Mouse (Mus musculus): ENCODE data around the gene Gm19935.

- TF ChIP-seq TCF12 (IDR thresholded peaks at IDR 0.05; ENCODE audit: insufficient read depth, poor library complexity, severe bottlenecking) (no peak), USF1 (IDR thresholded peaks at IDR 0.05; ENCODE audit: low read depth) (no peak), MYOG (IDR thresholded peaks at IDR 0.05; ENCODE audit: control insufficient read depth in 1 of 3, insufficient read depth in 1 of 3, insufficient read length in 2 of 3, low read depth in 2 of 3) (no peak), POLR2A (IDR thresholded peaks at IDR 0.05; ENCODE audit: insufficient read length, low read depth) (no peak), MAX (IDR thresholded peaks at IDR 0.05; ENCODE audit: low read depth) (no peak), POLR2AphosphoS2 (IDR thresholded peaks at IDR 0.05; ENCODE audit: insufficient read length, low read depth) (no peak), SRF (IDR thresholded peaks at IDR 0.05; ENCODE audit: control insufficient read depth, insufficient read length, low read depth) (no peak), CEBPB (IDR thresholded peaks at IDR 0.05; ENCODE audit: insufficient read depth, poor library complexity, severe bottlenecking) (no peak), TCF3 (IDR thresholded peaks at IDR 0.05; ENCODE audit: insufficient read length, low read depth) (no peak)
Observed at GRCm38 (mm10) chr8:90841321-90841720, 24.1 kb upstream of the Gm19935 start.

Data from myocyte (in vitro differentiated cells).